Mouse (Mus musculus) megakaryocyte progenitor cell, adult 5-6 weeks (primary cell): ENCODE data around the gene Slc25a34. TPM values are rescaled to one million over a fixed set of nuclear protein-coding genes. Genes with fewer than 3 reads are reported as not detected.

Source experiments
- ATAC-seq: replicated peaks from 2 replicates; pipeline ENCODE4 v1.8.0; 2016; ENCODE audit warnings: mild to moderate bottlenecking, moderate TSS enrichment, inconsistent platforms; ENCODE audit not compliant: poor library complexity
- total RNA-seq, 2 experiments: library from RNA; stranded (forward) in 1 of 2; stranded (reverse) in 1 of 2; fragments of 157-497, 149-512 nt in 1 of 2; fragments of 200-1000 nt in 1 of 2; gene quantifications; 2 replicates each; pipeline versions ENCODE4 v1.2.3 to v1.2.4; 2015 to 2017

The Slc25a34 gene
- total RNA-seq (2015) (not detected in 2 replicates), total RNA-seq (2017) (not detected in 2 replicates)

- no peak for ATAC-seq
Observed at GRCm38 (mm10) chr4:141623666-141624065, at the start of gene Slc25a34. TSS of gene Slc25a34 (minus strand) at chr4:141623821.

GRCm38 (mm10) chr4:141672325-141672724 lies 48.7 kb upstream of the Slc25a34 start:
- ATAC-seq: no peak

GRCm38 (mm10) chr4:141671389-141671788 lies 47.8 kb upstream of the Slc25a34 start:
- ATAC-seq: no peak

GRCm38 (mm10) chr4:141669898-141670712 lies 46.5 kb upstream of the Slc25a34 start:
- peak; percentile 86 for ATAC-seq

GRCm38 (mm10) chr4:141664799-141665198 lies 41.2 kb upstream of the Slc25a34 start, which contains the start of gene Plekhm2:
TSS of gene Plekhm2 (minus strand) at chr4:141664899.
- ATAC-seq: no peak

GRCm38 (mm10) chr4:141664011-141664745 lies 40.6 kb upstream of the Slc25a34 start:
- peak; percentile 85 for ATAC-seq

GRCm38 (mm10) chr4:141663122-141663931 lies 39.7 kb upstream of the Slc25a34 start:
- peak; percentile 12; the same call in 1 of the 2 replicates for ATAC-seq

GRCm38 (mm10) chr4:141660884-141661283 lies 37.3 kb upstream of the Slc25a34 start:
- ATAC-seq: no peak

- ATAC-seq: no peak
Observed at GRCm38 (mm10) chr4:141659739-141660138, 36.1 kb upstream of the Slc25a34 start.

GRCm38 (mm10) chr4:141658846-141659484 lies 35.3 kb upstream of the Slc25a34 start:
- no peak for ATAC-seq

- ATAC-seq: no peak
Observed at GRCm38 (mm10) chr4:141656932-141657331, 33.3 kb upstream of the Slc25a34 start.

GRCm38 (mm10) chr4:141655908-141656608 lies 32.4 kb upstream of the Slc25a34 start:
- peak; percentile 90 for ATAC-seq

GRCm38 (mm10) chr4:141654509-141654908 lies 30.9 kb upstream of the Slc25a34 start:
- ATAC-seq: no peak

- no peak for ATAC-seq
Observed at GRCm38 (mm10) chr4:141653813-141654212, 30.2 kb upstream of the Slc25a34 start.

GRCm38 (mm10) chr4:141653044-141653443 lies 29.4 kb upstream of the Slc25a34 start:
- ATAC-seq: peak; percentile 41

- ATAC-seq: no peak
Observed at GRCm38 (mm10) chr4:141651944-141652343, 28.3 kb upstream of the Slc25a34 start.

- ATAC-seq: no peak
Observed at GRCm38 (mm10) chr4:141651286-141651685, 27.7 kb upstream of the Slc25a34 start.

- ATAC-seq: no peak
Observed at GRCm38 (mm10) chr4:141649244-141649643, 25.6 kb upstream of the Slc25a34 start.

GRCm38 (mm10) chr4:141648262-141648661 lies 24.6 kb upstream of the Slc25a34 start:
- ATAC-seq: no peak

- no peak for ATAC-seq
Observed at GRCm38 (mm10) chr4:141647187-141647586, 23.6 kb upstream of the Slc25a34 start.
